Mouse (Mus musculus): ENCODE results near the gene Zc4h2.

DNA sequence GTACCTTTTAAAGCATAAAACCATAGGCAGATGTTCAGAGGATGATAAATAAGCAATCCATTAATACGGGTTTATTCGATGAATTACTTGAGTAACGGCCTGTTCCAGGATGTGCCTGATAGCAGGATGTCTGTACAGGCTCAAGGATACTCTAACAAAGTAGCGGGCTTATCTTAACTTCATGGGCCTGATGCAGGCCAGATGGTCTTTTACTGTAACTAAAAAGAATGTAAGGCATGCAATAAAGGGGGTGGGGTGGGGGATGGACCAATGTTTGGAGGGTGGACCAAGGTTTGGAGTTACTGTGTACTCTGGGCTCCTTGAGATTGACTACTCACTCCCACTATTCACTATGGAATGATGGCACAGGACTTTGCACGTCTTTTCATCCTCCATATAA, 57.7 kb downstream of the Zc4h2 start:
- TF ChIP-seq POLR2A (IDR thresholded peaks at IDR 0.05; ENCODE audit: control insufficient read depth, extremely low read depth, insufficient read depth, low read length, poor library complexity) (no peak), CTCF (IDR thresholded peaks at IDR 0.05; ENCODE audit: borderline replicate concordance, control insufficient read depth, extremely low read depth, insufficient read depth, low read length, poor library complexity) (no peak)

All from thymus, adult 2 months (tissue).